Mouse (Mus musculus) WW6 (cell line): Measurements from ENCODE around the gene 4930435E12Rik.
"Not testable (repeated sequence)": the region's sequence is repeated elsewhere in the genome, so short reads cannot be mapped to it uniquely, and the experiment has no call there.

Source experiments
- DNase-seq: peaks from one replicate; pipeline ENCODE4 v3.0.0-alpha.2; 2013; ENCODE audit warnings: low read depth, low spot score

The 4930435E12Rik gene

DNA sequence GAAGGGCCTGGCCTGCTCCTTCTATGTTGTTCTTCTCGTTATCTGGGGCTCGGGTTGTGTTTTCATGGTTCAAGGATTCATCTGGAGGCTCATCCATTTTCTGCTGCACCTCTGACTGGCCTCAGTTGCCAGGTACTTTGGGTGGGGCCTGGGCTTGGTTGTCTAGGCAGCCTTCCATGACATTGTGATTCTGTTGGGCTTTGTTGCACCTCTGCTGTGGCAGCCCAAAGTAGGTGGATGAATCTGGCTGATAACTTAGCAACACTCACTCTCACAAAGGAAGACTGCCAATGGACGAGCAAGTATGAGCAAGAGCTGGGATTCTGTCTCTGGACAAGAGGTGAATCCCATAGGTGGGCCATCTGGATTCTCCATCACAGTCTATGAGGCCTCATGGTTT is at the start of gene 4930435E12Rik:
4930435E12Rik (minus strand) TSS at position 101 of the 400 bp plus-strand sequence.
- no peak for DNase-seq

DNA sequence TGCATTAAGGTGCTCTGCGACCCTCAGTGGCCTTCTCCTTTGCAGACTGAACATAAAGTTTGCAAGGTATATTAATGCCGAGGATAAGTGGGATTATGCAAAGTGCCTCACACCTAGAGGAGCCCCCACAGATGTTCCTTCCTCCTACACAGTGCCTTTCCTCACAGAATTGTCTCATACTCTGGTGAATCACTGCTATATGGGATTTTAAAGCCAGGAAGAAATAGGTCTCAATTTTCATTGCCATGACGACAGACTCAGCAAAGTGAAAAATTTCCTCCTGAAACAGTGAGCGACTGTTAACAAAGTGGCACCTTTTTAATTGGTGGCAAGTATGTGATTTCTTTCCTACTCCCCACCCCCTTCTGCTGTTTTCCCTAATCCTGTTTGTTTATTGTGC is 45.9 kb upstream of the 4930435E12Rik start:
- DNase-seq, result no peak

DNA sequence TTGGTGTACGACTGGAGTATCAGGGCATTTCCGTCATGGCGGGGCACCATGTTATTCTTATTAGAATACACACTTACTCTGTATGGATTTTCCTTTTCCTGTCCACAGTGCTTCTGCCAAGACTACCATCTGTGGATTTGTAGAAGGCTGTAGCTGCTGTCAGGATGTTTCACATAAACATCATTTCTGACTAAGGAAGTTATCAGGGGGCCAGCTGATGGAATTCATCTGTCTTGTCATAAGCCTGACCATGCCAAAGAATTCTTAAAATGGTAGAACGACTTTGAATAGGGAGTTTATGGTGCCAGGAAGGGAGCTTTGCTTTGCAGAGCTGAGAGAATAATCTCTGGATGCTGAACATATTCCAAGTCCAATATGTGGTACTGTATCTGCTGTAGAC is 44.7 kb upstream of the 4930435E12Rik start:
- no peak for DNase-seq

DNA sequence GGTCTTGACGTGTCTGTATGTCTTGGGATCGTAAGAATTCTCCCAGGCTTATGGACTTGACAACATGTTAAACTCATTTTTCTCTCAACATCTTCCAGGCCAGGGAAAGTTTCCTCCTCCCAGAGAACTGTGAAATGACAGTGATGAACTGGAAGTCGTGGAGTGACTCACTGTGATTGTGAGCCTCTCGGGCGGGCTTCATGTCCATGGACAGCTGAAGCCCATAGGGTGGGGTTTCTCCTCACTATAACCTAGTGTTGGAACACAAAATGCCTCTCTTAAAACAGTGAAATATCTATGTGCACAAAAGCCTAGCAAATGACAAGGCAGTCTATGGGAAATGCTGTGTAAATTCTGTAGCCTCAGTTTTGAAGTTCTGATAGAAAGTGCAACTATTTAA is 35.8 kb upstream of the 4930435E12Rik start:
- no peak for DNase-seq

DNA sequence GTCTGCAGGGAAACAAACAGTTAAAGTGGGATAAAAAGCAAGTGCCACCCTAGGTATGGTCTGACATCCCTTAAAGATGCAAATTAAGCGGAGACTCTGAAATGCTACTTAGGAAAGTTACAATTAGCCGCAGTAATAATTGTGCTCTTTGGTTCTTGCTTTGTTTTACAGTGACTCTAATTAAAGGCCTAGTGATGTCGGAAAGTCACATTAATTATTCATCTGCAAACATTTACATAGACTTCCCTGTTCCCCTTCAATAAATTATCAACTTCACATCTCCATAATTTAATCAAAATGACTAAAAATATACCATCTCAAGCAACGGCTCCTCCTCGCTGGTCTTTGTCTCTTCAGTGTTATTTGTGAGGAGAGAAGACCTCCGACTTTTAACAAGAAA is 32.0 kb upstream of the 4930435E12Rik start:
- DNase-seq, result no peak

DNA sequence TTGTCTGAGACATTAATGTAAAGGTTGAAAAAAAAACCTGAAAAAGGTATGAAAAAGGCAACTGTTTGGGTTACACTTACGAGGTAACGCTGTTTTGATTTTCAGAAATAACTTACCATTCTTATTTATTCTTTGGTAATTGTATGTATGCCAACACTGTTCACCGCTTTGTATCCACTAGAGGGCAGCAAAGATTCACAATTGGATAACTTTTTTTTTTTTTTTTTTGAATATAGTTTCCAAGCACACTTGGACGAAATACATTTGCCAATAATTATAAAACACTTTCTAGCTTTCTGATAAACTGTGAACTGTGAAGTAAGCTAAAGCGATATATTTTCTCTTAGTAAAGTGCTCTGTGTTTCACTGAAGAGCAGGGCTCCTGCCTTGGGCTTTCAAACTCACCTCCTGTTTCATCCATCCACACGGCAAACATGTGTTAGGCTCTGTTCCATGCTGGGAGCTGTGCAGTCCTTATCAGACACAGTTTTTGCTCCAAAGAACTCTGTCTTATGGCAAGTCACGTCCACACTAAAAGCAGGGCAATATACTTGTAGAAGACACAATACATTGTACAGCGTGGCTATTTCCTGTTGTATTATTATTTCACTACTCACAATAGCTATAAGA is 29.7 kb upstream of the 4930435E12Rik start:
- DNase-seq, result no peak

DNA sequence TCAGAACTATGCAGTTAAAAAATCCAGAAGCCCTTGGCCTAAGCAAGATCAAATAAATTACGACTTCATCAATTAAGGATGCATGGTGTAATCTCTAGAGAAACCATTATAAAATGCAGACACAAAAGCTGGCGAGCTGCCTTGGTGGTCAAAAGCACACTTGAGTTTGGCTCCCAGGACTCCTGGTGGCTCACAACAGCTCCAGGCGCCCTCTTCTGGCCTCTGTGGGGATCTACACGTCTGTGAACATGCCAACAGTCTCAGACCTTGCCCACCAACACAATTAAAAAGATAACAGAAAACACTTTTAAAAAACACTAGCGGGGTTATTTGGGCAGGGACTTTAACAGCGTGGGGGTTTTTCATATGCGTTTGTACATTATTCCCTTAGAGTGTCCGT is 16.0 kb downstream of the 4930435E12Rik start:
- DNase-seq, result peak; percentile 38

DNA sequence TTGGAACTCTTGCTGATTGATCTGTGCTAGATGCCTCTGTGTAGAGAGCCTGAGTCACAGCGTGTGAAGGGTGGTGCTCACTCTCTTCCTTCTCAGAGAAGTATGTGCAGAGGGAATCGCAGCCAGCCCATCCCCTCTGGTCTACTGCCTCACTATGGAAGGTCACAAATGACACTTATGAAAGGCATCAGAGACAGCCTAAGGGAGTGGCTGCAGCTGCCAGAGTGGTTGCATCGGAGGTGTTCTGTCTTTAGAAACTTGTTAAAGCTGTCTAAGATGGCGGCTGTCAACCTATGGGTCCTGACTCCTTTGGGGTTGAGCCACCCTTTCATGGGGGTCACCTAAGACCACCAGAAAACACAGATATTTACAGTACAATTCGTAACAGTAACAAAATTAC is 18.4 kb downstream of the 4930435E12Rik start:
- DNase-seq, result no peak

DNA sequence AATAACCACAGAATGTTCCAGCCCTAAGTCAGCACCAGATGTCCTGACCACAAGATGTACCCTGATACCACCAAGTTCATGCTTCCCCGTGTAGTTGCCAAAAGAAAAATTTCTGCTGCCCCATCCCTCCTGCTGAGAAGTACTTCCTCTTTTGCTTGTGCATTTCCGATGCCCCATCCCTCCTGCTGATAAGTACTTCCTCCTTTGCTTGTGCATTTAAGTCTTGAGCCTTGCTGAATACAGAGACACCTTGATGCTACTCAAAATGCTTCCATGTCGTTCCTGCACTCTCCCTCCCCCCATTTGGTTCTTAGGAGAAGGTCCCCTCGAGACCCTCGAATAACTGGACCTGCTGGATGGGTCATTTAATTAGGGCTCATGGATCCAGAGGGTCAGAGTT is 20.8 kb downstream of the 4930435E12Rik start:
- not testable (repeated sequence) for DNase-seq

DNA sequence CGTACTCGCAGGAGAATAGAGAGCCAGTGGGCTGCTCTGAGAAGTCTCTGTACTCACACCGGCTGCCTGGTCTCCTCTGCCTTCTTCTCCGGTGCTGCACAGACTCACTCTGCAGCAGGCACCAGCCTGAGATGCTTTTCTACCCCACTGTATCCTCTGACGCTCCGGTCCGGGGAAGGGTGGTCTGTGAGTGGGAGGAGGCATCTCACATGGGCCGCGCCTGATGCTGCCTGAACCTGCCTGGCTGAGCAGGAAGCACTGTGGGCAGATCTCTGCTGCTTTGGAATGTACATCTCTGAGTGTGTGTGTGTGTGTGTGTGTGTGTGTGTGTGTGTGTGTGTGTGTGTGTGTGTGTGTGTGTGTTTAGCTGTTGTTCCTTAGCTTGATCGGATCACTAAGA is 28.5 kb downstream of the 4930435E12Rik start, which contains the start of gene Upk1b:
Upk1b (minus strand) TSS at position 238 of the 400 bp plus-strand sequence.
- DNase-seq, result no peak

DNA sequence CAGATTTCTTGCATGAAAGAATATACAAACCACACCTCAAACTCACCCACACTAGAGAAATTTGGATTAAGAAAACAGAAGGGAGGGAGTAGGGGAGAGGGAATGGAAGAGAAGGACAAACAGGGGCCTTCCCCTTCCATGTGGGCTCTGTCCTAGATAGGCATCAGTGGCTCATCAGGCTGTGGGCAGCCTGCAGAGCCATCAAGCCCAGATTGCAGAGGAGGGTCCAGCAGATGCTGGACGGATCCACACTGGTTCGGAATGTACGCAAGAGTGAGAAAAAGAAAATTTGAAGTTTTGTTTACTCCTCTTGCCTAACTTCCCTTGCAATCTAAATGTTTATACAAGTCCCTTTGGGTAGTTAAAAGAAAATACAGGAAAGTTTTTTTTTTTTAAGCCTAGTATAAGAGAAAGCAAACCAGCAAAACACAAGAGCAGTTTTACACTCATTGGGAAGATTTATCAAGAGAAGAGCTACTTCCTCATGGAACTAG is 29.5 kb downstream of the 4930435E12Rik start:
- DNase-seq, result no peak

DNA sequence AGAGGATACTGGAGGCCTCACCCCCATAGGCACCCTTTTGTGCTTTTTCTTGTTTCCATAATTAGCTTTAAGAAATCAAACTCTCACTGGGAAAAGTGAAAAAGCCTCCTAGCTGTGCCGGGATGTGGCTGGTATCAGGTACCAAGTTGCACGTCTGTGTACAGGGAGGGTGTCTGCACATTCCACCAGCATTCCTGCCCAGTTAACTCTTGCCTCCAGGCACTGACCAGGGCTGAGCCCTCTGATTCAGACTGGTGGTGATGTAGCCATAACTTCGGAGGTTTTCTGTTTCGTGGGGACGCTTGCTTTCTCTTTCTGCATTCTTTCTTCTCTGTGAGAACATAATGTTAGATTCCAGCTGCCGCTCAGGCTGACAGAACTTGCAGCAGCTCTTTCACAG is 35.4 kb downstream of the 4930435E12Rik start:
- DNase-seq, result no peak

DNA sequence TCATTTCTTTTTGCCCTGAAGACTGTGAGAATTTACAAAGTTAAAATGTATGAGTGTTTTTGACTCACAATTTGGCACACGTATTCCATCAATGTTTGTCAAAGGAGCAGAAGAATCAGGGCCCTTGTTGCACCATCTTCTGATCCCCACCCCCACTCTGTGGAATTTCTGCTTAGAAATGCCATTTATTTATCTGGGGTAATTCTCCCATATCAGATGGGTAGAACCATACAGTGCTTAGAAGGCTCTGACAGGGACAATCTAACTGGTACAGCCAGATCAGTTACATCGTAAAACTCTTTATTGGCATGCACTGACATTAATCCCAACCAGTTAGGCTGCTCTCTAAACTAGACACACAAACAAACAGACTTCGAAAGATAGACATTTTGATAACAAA is 38.6 kb downstream of the 4930435E12Rik start:
- DNase-seq, result no peak

DNA sequence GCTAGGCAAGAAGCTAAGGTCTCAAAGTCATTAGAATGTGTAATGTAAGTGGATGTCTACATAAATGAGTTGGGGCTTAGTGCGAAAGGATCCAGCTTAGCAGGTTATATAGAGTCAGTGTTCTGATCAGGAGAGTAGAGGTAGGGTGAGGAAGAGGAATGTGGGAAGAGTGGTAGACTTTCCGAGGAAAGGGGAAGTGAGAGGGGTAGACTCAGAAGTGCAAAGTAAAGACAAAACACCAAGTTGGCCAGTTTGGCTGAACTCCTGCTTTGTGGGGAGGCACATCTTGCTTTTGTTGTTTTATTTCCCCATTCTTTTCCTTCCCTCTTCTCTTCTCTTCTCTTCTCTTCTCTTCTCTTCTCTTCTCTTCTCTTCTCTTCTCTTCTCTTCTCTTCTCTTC is 39.5 kb downstream of the 4930435E12Rik start:
- no peak for DNase-seq

DNA sequence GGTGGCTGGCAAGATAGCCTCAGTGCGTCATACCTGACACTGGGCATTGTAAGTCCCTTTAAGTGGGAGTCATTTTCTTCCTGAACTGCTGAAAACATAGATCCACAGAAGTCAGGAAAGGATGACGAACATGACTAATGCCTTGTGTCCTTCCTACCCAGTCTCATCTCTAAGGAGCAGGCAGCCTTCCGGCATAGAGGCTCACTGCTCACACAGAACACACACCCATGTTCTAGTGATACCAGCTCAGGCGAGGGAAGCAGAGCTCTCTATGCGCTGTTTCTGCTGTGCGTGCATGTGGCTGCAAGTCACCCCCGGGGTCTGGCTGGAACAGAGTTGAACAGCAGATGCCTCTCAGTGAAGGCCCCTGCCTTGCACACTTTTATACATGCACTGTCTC is 43.2 kb downstream of the 4930435E12Rik start:
- no peak for DNase-seq

DNA sequence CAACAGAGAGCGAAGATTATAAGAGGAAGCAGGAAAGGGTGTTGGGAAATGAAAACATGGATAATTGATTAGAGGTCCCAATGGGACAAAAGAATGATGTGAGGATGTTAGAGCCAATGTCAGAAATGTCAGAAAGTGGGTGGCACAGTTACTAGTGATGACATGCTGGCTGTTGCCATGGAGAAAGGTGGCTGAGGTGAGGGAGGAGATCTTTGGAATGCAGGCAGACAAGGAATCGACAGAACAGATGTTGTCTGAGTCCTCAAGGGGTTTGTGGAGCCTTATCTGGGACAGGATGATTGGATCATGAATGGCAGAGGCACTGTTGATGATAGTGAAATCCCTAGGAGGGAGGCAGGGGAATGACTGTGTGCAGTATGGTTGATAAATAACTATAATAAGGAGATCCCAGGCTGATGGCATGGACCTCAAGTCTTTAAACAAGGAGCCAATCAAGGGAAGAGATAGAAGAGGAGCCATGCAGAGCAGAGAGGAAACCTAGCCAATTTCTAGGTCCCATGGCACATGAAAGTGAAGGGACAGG is 46.0 kb downstream of the 4930435E12Rik start:
- DNase-seq, result no peak

DNA sequence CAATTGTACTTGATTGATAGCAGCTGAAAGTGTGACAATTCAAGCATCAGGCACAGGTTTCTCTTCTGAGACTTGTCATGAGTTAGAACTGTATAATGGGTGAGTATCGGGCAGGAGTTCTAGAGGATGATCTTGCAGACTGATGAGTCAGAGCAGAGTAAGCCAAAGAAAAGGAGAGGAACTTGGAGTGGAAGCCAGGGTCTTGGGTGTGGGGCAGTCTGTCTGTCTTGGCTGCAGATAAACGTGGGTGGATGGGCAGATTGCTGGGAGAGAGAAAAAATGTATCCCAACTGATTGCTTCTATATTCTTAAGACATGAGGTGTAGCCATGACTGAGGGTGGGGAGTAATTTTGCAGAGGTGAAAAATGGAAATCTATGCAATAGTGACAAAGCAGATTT is 46.6 kb downstream of the 4930435E12Rik start:
- DNase-seq, result no peak

DNA sequence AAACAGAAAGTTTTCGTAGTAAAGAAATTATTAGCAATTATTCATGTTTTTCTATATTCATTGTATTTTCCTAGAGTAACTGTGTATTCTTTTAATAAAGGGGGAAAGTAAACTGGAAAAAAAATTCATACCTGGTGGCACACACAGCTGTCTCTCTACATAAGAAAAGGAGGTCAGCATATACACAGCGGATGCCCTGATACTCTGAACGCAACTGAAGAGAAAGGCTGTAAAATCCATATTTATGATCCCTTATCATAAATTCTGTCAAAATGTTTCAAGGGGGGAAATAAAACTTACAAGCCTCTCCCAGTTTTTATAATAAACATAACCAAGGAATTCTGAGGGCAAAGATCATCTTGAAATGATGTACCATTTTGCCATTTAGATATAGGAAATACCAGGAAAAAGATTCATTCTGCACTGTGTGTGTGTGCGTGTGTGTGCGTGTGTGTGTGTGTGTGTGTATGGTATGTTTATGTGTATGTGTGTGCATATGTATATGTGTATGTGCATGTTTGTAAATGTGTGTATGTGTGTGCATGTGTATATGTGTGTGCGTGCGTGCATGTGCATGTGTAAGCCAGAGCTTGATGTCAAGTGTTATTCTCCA is 47.5 kb downstream of the 4930435E12Rik start:
- no peak for DNase-seq

DNA sequence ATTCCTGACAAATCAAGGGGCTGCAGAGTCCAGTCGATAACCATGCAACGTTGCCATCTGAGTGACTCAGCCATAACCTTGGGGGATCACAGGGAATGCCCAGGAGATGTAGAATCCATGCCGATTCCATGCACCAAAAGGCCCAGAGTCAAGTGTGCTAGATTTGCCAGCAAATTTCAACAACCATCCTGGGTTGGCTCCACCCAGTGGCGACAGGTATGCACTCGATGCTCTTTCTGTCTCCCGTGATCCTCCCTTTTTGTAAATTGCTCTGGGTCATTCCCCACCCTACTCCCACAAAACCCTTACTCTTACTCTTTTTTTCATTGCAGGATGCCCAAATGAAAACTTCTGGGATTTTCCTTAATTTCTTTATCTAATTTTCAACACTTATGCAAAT is 52.2 kb downstream of the 4930435E12Rik start:
- DNase-seq, result no peak

DNA sequence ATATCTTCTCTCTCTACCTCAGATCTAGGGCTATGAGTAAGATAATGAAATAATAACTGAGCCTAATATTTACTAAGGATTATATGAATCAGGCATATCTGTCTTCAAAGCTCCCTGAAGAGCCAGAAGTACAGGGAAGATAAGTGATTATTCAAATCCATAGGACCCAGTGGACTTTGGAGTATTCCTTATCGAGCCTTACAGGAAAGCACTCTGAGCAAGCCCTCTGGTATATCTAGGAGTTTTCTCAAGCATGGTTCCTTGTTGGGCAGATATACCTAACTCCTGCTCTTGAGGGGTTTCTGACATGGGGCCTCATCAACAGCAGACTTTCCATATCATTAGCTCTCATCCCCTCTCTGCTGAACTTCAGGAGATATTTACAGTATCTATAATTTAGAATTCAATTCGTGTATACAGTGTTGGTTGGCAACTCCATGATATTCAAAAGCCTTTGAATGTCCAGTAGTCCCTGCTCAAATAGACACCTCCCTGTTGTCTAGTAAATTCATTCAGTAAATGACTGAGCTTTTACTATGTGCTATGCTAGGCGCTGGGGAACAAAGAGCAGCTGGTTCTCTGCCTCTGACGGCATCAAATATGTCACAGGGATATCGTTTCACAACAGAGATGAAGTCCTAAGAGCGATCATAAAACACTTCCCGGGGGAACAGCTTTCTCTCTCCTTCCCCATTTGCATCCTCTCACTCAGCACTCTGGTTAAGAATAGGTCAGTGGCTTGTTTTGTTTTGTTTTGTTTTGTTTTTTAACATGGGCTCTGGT is 53.4 kb downstream of the 4930435E12Rik start:
- no peak for DNase-seq

DNA sequence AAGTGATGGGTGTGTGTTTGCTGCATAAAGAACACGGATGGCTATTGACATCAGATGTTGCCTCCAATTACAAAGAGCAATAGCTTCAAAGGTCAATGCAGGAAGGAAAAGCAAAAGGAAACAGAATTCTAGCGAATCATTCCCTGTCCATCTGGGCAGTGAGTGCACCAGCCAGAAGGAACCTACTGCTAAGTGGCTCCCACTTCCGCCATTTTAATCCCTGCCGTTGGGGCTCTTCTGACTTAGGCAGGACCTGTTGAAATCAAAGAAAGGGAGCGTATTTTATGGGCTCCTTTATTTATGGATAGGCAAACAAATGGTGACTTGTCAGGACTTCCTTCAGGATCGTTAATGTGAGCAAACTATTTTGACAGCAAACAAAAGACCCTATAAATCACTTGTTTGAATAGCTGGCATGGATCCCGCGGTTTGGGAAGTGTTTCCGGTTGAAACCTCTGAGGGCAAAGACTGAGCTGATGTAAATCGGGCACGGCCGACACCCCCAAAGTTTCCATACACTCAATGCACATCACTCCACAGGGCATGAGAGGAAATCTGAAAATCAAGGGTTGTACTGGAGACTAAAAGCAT is 55.5 kb downstream of the 4930435E12Rik start:
- no peak for DNase-seq

DNA sequence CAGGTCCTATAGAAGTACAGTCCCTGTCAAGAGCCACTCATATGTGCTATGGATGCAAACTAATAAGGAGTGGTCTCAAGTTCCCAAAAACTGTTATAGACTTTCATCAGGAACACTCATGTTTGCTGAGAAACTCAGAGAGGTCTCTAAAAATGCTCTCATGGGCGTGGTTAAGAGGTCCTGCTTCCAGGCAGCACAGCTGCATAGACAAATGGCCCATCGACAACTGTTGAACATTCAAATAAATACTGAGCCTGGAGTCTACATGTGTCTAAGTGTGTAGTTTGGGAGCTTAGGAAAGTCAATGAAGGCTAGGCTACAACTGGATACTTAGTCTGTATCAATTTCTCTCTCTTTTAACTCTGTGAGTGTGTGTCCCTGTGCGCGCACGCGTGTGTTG is 57.4 kb downstream of the 4930435E12Rik start:
- no peak for DNase-seq
